8 mouse cellular contexts compared by ENCODE assay signal in the genomic region with DNA sequence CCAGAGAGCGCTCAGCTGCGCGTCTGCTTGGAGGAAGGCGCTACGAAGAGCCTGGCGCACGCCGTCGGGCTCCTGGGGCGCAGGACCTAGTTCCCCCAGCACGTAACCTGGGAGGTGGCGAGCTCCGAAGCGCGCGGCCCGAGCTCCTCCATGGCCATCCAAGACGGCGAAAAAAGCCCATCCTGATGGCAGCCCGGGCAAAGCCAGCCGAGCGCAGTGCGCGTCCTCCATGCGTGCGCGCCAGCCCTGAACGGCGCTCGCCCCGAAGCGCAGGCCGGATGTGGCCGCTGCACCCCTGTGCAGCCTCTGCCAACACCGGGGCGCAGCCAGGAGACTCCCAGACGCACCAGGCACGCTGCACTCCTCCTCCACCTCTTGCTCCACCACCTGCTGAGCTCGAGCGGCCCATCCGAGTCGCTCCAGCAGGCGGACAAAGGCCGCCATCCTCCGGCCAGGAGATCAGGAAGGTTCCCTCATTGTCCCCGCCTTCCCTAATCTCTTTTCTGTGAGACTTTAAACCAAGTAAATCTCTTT. TPM values are rescaled to one million over a fixed set of nuclear protein-coding genes. Genes with fewer than 3 reads are reported as not detected.
DNase-seq lines count a peak whose midpoint lies in the region; ATAC-seq lines count a peak whose summit lies in the region.

A gene (minus strand): TSS at position 484 of the 534 bp plus-strand sequence.

- H3K9me3 ChIP-seq in lung, embryonic 15.5 days, result no peaks in the 10 kb centered on the region
- H3K9me3 ChIP-seq in forebrain, embryonic 12.5 days, result no peaks in the 10 kb centered on the region
- no peaks in the 10 kb centered on the region for H3K9me3 ChIP-seq in liver, embryonic 12.5 days (replicated peaks)
- no peaks in the 10 kb centered on the region for H3K9me3 ChIP-seq in stomach, embryonic 14.5 days (ENCODE audit: control insufficient read depth, low read depth, low read length)

- H3K9ac ChIP-seq in lung, embryonic 15.5 days, result no peak within 1 kb of the TSS
- H3K9ac ChIP-seq in forebrain, embryonic 12.5 days, result no peak within 1 kb of the TSS
- H3K9ac ChIP-seq in liver, embryonic 12.5 days, result no peak within 1 kb of the TSS
- no peak within 1 kb of the TSS for H3K9ac ChIP-seq in stomach, embryonic 14.5 days (replicated peaks; ENCODE audit: low read depth, low read length)

- H3K4me3 ChIP-seq in lung, embryonic 15.5 days, result peak within 1 kb of the TSS; percentile 21
- H3K4me3 ChIP-seq in forebrain, embryonic 12.5 days (replicated peaks), result peak within 1 kb of the TSS; percentile 26
- H3K4me3 ChIP-seq in liver, embryonic 12.5 days, result peak within 1 kb of the TSS; percentile 24
- peak within 1 kb of the TSS; percentile 15 for H3K4me3 ChIP-seq in stomach, embryonic 14.5 days (ENCODE audit: low read depth, low read length)

- 1% methylated on average over 46 of the region's 46 CpGs for WGBS in lung, embryonic 15.5 days
- WGBS in forebrain, embryonic 12.5 days, result under 1% methylated on average over 46 of the region's 46 CpGs
- WGBS in liver, embryonic 12.5 days (ENCODE audit: insufficient replicate concordance), result 1% methylated on average over 46 of the region's 46 CpGs
- WGBS in stomach, embryonic 14.5 days, result under 1% methylated on average over 46 of the region's 46 CpGs

- DNase-seq in lung, postnatal 36 days, result no peak
- no peak for DNase-seq in MN1 (ENCODE audit: low spot score)
- DNase-seq in right cerebral cortex, adult 2 months (ENCODE audit: low spot score in 2 of 2), result no peak
- DNase-seq in gastrocnemius, postnatal 10 days, result no peak

- H3K27ac ChIP-seq in lung, embryonic 15.5 days, result no peak within 1 kb of the TSS
- no peak within 1 kb of the TSS for H3K27ac ChIP-seq in forebrain, embryonic 12.5 days
- no peak within 1 kb of the TSS for H3K27ac ChIP-seq in liver, embryonic 12.5 days
- H3K27ac ChIP-seq in stomach, embryonic 14.5 days (ENCODE audit: low read length), result no peak within 1 kb of the TSS

- no peaks in the 10 kb centered on the region for H3K36me3 ChIP-seq in lung, embryonic 15.5 days
- H3K36me3 ChIP-seq in forebrain, embryonic 12.5 days (replicated peaks), result no peaks in the 10 kb centered on the region
- no peaks in the 10 kb centered on the region for H3K36me3 ChIP-seq in liver, embryonic 12.5 days
- H3K36me3 ChIP-seq in stomach, embryonic 14.5 days (ENCODE audit: control insufficient read depth, insufficient read depth, low read length), result no peaks in the 10 kb centered on the region

- peaks cover 20% of the 10 kb centered on the region for H3K4me1 ChIP-seq in lung, embryonic 15.5 days
- H3K4me1 ChIP-seq in forebrain, embryonic 12.5 days, result peaks cover 21% of the 10 kb centered on the region
- peaks cover 36% of the 10 kb centered on the region for H3K4me1 ChIP-seq in liver, embryonic 12.5 days
- peaks cover 7% of the 10 kb centered on the region; the same call in 1 of the 2 replicates for H3K4me1 ChIP-seq in stomach, embryonic 14.5 days (ENCODE audit: control insufficient read depth, insufficient read depth, low read length)

- ATAC-seq in lung, embryonic 15.5 days (ENCODE audit: borderline replicate concordance, extremely low read depth, low FRiP score, low TSS enrichment), result no peak
- ATAC-seq in forebrain, embryonic 12.5 days (ENCODE audit: low FRiP score), result no peak
- no peak for ATAC-seq in liver, embryonic 12.5 days
- ATAC-seq in stomach, embryonic 14.5 days (ENCODE audit: insufficient number of reproducible peaks, insufficient read depth, low FRiP score, low read depth), result no peak

- peak within 1 kb of the TSS; percentile 45 for H3K4me2 ChIP-seq in lung, embryonic 15.5 days
- H3K4me2 ChIP-seq in forebrain, embryonic 12.5 days, result peak within 1 kb of the TSS; percentile 45
- peak within 1 kb of the TSS; percentile 50 for H3K4me2 ChIP-seq in liver, embryonic 12.5 days
- H3K4me2 ChIP-seq in stomach, embryonic 14.5 days (replicated peaks; ENCODE audit: low read depth, low read length), result peak within 1 kb of the TSS; percentile 31

- H3K27me3 ChIP-seq in lung, embryonic 15.5 days, result peaks cover 73% of the 10 kb centered on the region
- peaks cover 50% of the 10 kb centered on the region for H3K27me3 ChIP-seq in forebrain, embryonic 12.5 days
- H3K27me3 ChIP-seq in liver, embryonic 12.5 days (replicated peaks), result peaks cover 79% of the 10 kb centered on the region
- H3K27me3 ChIP-seq in stomach, embryonic 14.5 days (ENCODE audit: control insufficient read depth, insufficient read depth, low read length), result peaks cover 34% of the 10 kb centered on the region

RNA-seq across cellular contexts. Expression of the gene that starts here (rescaled TPM):
- polyA plus RNA-seq in lung, embryonic 15.5 days (2015; fragmentation: Nextera tagmentation; extraction: Ambion mirVana), result not detected in 2 replicates
- polyA plus RNA-seq in forebrain, embryonic 12.5 days (2016; fragmentation: Nextera tagmentation; extraction: Ambion mirVana), result 0.19 TPM in 1 of 2 replicates, not detected in the other
- polyA plus RNA-seq in liver, embryonic 12.5 days (2016; fragmentation: Nextera tagmentation; extraction: Ambion mirVana), result not detected in 2 replicates
- polyA plus RNA-seq in stomach, embryonic 14.5 days (2014; fragmentation: Nextera tagmentation; extraction: Ambion mirVana), result 0.15 TPM in 1 of 2 replicates, not detected in the other
- total RNA-seq in gastrocnemius, postnatal 10 days (2021), result not detected
